Mouse (Mus musculus) T-helper 17 cell (primary cell): Measurements from ENCODE around the gene Eya4.

Experiments used
- in situ Hi-C, 2 experiments: fragments of 300-600 bp; cut with MboI, MseI; formaldehyde crosslinking; loops; 1 replicate in 1 of 2; 2 replicates in 1 of 2; pipeline ENCODE4 v1.15.1; 2025; ENCODE audit warnings: high pct_unique_total_duplicates in 2 of 2

Eya4 gene

GRCm38 (mm10) chr10:23233425-23233824 lies 117.2 kb downstream of the Eya4 start:
- in situ Hi-C loops: no loop called here

DNA sequence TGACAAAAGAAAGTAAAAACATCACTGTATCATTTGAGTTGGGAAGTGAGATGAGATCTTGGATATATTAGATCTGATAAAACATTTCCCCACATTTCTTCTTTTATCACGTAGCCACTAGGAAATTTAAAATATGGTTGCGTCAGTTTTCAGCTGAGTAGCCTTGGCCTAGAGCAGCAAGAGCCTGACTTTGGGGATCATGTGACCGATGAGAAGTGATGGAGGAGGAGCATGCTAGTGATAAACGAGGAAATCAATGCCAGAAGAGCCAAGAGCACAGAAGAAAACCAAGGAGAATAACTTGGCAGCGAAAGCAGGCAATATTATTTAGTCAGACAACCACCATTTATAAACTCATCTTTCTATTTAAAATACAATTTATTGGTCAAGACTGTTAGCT lies 119.7 kb downstream of the Eya4 start:
- in situ Hi-C loops: no loop called here

- in situ Hi-C loops: no loop called here
These were observed 127.2 kb downstream of the Eya4 start for GRCm38 (mm10) chr10:23223336-23223735.

GRCm38 (mm10) chr10:23220432-23220831 lies 130.2 kb downstream of the Eya4 start:
- in situ Hi-C loops: no loop called here

- in situ Hi-C loops: no loop called here
These were observed 133.8 kb downstream of the Eya4 start for GRCm38 (mm10) chr10:23216815-23217214.

DNA sequence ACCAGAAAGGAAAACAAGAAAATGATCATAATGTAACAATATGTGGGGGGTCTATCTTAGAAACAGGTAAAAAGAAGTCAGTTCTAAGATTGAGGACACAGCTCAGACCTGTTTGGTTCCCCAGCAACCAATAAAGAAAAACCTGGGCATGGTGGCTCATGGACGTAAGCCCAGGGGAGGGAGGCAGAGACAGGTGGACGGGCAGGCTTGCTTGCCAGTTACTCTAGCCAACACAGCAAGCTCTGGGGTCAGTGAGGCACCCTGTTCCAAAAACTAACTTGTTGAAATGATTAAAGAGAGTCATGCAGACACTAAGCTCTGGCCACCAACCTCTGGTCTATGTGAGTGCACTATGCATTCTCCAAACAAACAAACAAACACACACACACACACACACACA lies 139.2 kb downstream of the Eya4 start:
- in situ Hi-C loops: no loop called here

- in situ Hi-C loops: no loop called here
These were observed 146.7 kb downstream of the Eya4 start for GRCm38 (mm10) chr10:23203885-23204284.

- in situ Hi-C loops: no loop called here
These were observed 147.3 kb downstream of the Eya4 start for GRCm38 (mm10) chr10:23203144-23203838.

- in situ Hi-C loops: no loop called here
These were observed 148.0 kb downstream of the Eya4 start for GRCm38 (mm10) chr10:23202591-23202990.

- in situ Hi-C loops: no loop called here
These were observed 152.3 kb downstream of the Eya4 start for GRCm38 (mm10) chr10:23198251-23198650.

- in situ Hi-C loops: no loop called here
These were observed 154.2 kb downstream of the Eya4 start for GRCm38 (mm10) chr10:23196336-23196735.

DNA sequence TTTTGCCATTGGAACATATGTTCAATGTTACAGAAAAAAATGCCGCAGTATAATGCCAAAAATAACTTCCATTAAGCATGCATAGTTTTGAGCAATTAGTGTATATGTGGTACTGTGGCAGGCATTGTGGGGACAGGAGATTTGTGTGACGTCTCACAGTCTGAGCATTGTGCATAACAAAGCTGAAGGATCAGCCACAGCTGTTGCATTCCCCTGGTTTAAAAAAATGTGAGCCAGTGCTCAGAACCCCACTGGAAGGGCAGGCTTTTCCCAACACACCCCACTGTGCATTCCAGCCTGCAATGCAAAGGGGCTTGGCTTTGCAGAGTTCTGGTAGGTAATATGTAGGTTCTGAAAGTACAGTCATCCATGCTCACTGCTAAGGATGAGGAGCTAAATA lies 155.2 kb downstream of the Eya4 start:
- in situ Hi-C loops: no loop called here

- in situ Hi-C loops: no loop called here
These were observed 160.8 kb downstream of the Eya4 start for GRCm38 (mm10) chr10:23189836-23190235.

GRCm38 (mm10) chr10:23185391-23185790 lies 165.2 kb downstream of the Eya4 start:
- in situ Hi-C loops: no loop called here

- in situ Hi-C loops: no loop called here
These were observed 168.8 kb downstream of the Eya4 start for GRCm38 (mm10) chr10:23181572-23182493.

- in situ Hi-C loops: no loop called here
These were observed 171.3 kb downstream of the Eya4 start for GRCm38 (mm10) chr10:23179285-23179684.

DNA sequence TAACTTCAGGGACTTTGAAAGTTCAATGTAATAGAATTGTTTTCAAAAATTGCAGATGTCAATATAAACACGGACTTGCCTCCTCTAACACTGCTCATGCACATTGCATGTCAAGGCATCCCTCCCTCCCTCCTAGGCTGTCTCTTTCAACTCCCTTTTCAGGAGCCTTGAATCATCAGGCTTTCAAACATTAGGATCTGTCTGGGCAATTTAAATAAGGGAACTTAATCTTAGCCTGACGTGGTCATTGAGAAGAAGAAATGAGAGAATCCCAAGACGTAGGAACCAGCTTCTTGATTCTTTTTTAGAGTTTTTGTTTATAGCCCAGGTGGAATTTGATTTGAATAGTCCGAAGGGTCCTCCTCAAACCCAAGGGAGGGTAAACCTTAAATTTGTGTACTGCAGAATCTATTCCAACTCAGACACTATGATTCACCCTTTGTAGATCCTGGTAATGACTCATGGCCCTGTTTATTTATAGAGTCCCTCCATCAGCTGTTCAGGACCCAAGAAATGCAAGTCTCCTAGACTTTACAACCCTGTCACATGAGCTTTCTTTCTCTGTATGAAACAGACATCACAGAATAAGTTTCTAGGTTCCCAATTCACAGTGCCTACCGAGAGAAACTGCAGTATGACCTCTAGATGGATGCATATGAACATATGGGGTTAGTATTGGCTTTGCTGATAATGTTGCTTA lies 173.1 kb downstream of the Eya4 start:
- in situ Hi-C loops: no loop called here

DNA sequence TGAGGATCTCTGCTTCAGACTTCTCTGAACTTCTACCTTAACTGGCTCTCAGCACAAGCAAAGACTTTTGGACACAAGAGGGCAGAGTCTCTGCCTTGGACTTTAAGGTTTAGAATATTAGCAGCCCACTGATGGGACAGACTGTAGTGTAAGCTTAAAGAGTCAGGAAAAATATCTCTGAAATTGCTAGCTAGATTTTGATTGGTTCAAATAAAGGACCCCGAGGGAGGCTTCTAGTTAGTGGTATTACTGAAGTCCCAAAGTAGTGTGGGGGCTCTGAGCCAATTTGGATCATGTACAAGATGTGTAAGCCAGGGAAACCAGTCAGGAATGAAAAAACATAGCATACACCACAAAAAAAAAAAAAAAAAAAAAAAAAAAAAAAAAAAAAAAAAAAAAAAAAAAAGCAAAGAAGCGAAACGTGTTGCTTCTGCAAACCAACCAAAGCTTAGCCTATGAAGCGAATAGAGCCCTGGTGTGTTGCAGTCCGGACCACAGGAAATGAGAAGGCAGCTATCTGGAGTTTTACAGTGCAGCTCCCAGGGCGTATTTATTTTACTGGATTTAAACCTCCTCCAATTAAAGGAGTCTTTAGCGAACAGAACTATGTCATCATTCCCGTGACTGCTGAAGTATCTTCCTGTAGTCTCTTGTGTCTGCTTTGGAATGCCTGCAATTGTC lies 173.8 kb downstream of the Eya4 start:
- in situ Hi-C loops: no loop called here

DNA sequence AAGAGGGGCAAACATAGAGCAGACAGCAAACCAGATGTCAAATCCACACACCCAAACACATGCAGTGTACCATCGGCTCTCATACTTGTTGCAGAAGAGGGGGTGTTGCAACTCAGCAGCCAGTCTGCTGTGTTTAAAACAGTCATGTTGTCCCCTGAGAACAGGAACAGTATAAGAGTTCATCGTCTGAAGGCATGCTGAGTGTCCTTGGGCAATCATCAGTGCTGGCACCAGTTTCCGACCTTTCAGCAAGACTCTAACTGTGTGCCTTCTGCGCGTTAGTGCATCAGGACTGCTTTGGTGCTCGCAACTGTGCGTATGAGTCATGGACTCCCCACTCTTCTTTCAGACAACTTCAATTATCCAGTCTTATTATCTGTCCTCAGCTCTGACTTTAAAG lies 179.0 kb downstream of the Eya4 start:
- in situ Hi-C loops: no loop called here

DNA sequence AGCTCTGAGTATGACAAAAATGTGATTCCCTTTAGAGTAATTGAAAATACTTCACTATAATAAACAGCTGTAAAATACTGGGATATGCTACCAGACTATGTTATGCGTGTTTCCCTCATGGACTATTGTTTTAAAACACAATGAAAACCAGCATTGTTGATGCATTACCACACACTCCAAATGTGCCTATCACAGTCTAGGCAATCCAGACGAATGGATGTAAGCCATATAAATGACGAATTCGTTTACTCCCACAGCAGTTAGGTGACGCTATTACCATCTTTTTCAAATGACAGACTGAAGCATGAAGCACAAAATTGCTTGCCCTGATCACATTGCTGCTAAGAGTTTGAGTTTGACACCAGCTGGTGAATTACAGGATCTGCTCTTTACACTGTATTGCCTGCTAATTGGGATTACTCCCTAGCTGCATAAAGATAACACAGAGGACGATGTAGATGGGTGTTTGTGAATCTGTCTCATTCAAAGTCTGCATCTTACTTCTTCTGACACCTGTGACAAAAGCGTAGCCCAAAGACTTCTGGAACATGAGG lies 185.4 kb downstream of the Eya4 start:
- in situ Hi-C loops: no loop called here

- in situ Hi-C loops: no loop called here
These were observed 190.7 kb downstream of the Eya4 start for GRCm38 (mm10) chr10:23159844-23160243.
